Mouse (Mus musculus): ENCODE results near the gene Arid5b.

DNA sequence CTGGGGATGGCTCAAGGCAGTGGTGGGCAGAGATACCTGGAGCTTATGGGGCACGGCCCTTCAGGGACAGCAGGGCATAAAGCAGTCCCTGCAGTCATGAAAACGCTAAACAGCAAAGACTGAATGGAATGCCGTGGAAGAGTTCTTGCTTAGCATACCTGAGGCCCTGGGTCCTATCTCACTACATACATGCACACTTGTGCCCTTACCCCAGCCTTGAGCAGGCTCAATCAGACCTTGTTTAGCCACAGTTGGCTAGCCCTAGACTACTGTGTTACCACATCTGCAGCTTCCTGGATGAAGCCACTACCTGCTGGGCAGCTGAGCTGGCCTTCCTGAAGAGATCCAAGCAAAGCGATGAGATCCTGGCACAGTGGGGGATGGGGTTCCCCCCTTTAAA lies 205.9 kb downstream of the Arid5b start:
- TF ChIP-seq POLR2A (IDR thresholded peaks at IDR 0.05; ENCODE audit: borderline replicate concordance, control insufficient read depth, low read depth, low read length) (no peak), CTCF (IDR thresholded peaks at IDR 0.05; ENCODE audit: control insufficient read depth, insufficient read depth, low read length) (no peak)
